Mouse (Mus musculus): ENCODE data around the gene Pnmal2. TPM values are rescaled to one million over a fixed set of nuclear protein-coding genes. Genes with fewer than 3 reads are reported as not detected.

Pnmal2 gene
- polyA plus RNA-seq, 1 experiment: not detected

DNA sequence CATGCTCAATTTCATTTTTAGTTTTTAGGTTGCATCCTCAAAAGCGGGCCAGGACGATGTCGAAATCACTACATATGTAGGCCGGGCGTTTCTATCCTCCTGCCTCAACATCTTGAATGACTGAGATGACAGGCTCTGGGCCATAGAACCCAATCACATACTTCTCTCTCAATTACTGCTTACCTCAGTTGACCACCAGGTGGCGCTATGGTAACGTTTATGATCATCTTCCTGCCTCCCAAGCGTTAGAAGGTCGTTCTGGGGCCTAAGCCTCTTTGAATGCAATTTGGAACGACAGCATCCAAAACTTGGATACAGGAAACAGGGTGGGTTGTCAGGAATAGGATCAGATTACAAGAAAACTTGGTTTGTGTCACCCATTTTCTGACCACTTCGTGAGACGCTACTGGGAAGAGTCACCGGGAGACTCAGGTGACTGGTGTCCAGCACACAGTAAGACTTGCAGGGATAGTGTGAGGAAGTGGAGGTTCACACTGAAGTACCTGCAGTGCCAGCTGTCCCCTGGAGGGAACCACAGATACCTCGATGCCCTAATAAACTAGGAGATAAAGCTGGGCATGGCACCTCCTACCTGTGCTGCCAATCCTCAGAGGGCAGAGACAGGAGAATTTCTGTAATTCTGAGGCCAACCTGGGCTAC is 12.4 kb upstream of the Pnmal2 start:
- 16% methylated on average over 14 of the region's 14 CpGs for WGBS
- Histone ChIP-seq H3K4me3 (ENCODE audit: insufficient read depth, low read depth, low read length) (no peak overlapping the region), H3K27ac (ENCODE audit: insufficient read depth, low read depth, low read length) (peak overlapping the region; percentile 98), H3K4me1 (ENCODE audit: control insufficient read depth, insufficient read depth, low read length) (peaks cover 15% of the 10 kb centered on the region)
- TF ChIP-seq CTCF (IDR thresholded peaks at IDR 0.05; ENCODE audit: insufficient read depth, low read depth, low read length) (0 out of 2 replicates have a peak, but pooled peaks have one; percentile 5), POLR2A (IDR thresholded peaks at IDR 0.05; ENCODE audit: insufficient read depth, low read depth, low read length) (no peak)

DNA sequence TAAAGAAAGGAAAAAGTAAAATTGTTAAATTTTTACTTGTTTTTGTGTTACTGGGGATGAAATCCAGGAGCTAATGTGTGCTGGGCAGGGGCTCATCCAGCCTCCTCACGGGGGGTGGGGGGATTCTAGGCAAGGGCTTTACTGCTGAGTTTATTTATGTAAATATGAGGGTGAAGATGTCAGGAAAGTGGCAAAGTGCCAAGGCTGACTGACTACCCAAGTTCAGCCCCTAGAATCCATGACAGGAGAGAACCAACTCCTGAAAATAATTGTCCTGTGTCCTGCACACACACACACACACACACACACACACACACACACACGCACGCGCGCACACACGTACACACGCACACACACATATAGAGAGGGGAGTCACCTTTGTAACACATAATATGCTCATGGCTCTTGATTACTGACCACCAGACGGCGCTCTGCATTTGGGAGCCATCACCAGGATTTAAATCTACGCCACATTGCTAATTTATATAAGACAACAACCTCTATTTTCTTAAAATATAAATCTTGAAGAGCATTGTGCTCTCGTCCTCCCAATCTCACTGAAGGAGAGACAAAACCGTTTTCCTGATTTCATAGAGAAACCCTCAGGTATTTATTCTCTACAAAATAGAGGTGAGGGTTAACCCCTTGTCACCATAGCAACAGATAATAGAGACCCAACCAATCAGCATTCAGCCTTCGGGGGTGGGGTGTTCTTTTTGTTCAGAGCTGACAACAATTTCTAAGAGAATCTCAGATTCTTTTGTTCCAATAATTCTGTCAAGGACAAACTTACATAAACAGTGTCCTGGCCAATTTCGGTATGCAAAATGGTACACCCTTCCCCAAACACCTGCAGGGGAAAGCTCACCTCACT is 11.5 kb upstream of the Pnmal2 start:
- TF ChIP-seq CTCF (IDR thresholded peaks at IDR 0.05; ENCODE audit: insufficient read depth, low read depth, low read length): peak; percentile 45; the same call in 1 of the 2 replicates
- no peak for TF ChIP-seq POLR2A (IDR thresholded peaks at IDR 0.05; ENCODE audit: insufficient read depth, low read depth, low read length)
- 19% methylated on average over 14 of the region's 14 CpGs for WGBS
- Histone ChIP-seq H3K27ac (ENCODE audit: insufficient read depth, low read depth, low read length) (peak overlapping the region; percentile 98), H3K4me3 (ENCODE audit: insufficient read depth, low read depth, low read length) (no peak overlapping the region), H3K4me1 (ENCODE audit: control insufficient read depth, insufficient read depth, low read length) (peaks cover 17% of the 10 kb centered on the region)

DNA sequence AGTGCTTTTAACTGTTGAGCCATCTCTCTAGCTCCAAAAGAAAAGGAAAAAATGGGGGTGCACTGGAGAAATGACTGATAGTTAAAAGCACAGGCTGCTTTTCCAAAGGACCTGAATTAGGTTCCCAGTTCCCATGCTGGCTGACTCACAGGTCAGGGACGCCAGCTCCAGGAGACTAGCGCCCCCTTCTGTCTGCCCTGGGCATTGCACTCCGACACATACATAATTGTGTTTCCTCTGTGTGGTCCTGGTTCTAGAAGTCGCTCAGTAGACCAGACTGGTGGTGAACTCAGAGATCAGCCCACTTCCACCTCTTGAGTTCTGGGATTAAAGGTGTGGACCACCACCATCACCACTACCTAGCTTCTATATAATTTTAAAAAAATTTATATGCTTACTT is 7.2 kb upstream of the Pnmal2 start:
- WGBS: 55% methylated on average over 4 of the region's 4 CpGs
- peak; percentile 70; the same call in 1 of the 2 replicates for TF ChIP-seq CTCF (IDR thresholded peaks at IDR 0.05; ENCODE audit: insufficient read depth, low read depth, low read length)
- TF ChIP-seq POLR2A (IDR thresholded peaks at IDR 0.05; ENCODE audit: insufficient read depth, low read depth, low read length): no peak
- H3K4me3 ChIP-seq (ENCODE audit: insufficient read depth, low read depth, low read length): no peak overlapping the region
- no peak overlapping the region for H3K27ac ChIP-seq (ENCODE audit: insufficient read depth, low read depth, low read length)
- H3K4me1 ChIP-seq (ENCODE audit: control insufficient read depth, insufficient read depth, low read length): peaks cover 33% of the 10 kb centered on the region

DNA sequence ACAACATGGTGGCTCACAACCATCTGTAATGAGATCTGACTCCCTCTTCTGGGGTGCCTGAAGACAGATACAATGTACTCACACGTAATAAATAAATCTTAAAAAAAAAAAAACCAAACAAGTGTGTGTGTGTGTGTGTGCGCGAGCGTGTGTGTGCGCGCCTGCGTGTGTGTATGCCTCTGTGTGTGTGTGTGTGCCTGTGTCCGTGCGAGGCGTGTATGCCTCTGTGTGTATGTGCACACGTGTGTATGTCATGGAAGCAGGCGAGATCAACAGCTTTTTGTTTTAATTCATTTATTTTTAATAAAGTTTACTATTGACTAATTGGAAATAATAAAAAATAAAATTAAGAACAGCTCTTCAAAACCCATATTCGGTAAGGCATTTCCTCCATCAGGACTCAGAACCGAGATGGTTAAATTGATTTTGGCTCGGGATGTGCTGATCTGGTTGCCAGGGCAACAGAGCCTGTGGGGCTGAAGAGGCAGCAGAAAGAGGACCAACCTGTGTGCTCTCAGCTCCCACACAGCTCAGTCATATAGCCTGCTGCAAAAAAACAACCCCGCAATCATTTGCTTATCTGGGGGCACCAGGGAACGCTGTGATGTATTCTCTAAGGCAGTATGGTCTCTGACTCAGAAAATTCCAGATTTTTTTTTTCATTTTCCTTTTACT is 6.2 kb upstream of the Pnmal2 start:
- no peak overlapping the region for H3K4me3 ChIP-seq (ENCODE audit: insufficient read depth, low read depth, low read length)
- H3K4me1 ChIP-seq (ENCODE audit: control insufficient read depth, insufficient read depth, low read length): peaks cover 31% of the 10 kb centered on the region
- peak overlapping the region; percentile 98 for H3K27ac ChIP-seq (ENCODE audit: insufficient read depth, low read depth, low read length)
- TF ChIP-seq POLR2A (IDR thresholded peaks at IDR 0.05; ENCODE audit: insufficient read depth, low read depth, low read length) (no peak), CTCF (IDR thresholded peaks at IDR 0.05; ENCODE audit: insufficient read depth, low read depth, low read length) (no peak)
- WGBS: 36% methylated on average over 17 of the region's 17 CpGs

DNA sequence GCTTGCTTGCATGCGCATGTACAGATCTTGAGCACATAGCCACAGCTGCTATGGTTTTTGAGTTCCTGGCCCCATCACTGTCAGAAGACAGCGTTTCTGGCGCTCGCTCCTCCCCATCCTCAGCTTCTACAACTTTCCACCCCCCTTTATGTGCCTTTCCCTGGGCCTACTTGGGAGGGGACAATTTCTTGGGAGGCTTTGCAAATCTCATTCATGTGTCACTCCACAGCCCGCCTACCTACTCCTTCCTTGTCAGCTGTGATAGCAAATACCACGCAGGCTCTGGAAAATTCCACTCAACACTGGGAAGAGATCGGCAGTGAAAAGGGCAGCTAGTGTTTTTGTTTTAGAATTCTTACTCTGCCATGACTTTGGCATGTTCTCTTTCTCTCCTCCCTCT is 4.2 kb upstream of the Pnmal2 start:
- WGBS: 21% methylated on average over 7 of the region's 7 CpGs
- Histone ChIP-seq H3K27ac (ENCODE audit: insufficient read depth, low read depth, low read length) (peak overlapping the region; percentile 98), H3K4me3 (ENCODE audit: insufficient read depth, low read depth, low read length) (no peak overlapping the region), H3K4me1 (ENCODE audit: control insufficient read depth, insufficient read depth, low read length) (peaks cover 38% of the 10 kb centered on the region)
- no peak for TF ChIP-seq POLR2A (IDR thresholded peaks at IDR 0.05; ENCODE audit: insufficient read depth, low read depth, low read length)
- TF ChIP-seq CTCF (IDR thresholded peaks at IDR 0.05; ENCODE audit: insufficient read depth, low read depth, low read length): no peak

DNA sequence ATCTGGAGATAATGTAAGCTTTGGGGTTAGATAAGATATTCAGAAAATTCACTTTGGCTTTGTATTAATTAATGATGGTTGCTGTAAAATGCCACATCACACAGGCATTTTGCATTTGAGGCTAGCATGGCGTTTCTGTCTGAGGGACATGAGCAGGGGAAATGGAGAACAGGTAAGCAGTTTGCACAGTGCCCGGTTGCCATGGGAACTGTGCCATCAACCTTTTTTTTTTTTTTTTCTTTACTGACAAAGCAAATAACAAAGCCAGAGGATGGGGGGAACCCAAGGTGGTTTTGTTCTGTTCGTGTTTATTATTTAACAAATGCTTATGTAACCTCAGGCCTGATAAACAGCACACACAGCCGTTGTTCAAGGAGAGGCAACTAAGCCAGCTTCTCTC is 1.6 kb upstream of the Pnmal2 start:
- 33% methylated on average over 4 of the region's 4 CpGs for WGBS
- peak overlapping the region; percentile 95 for H3K27ac ChIP-seq (ENCODE audit: insufficient read depth, low read depth, low read length)
- TF ChIP-seq POLR2A (IDR thresholded peaks at IDR 0.05; ENCODE audit: insufficient read depth, low read depth, low read length) (no peak), CTCF (IDR thresholded peaks at IDR 0.05; ENCODE audit: insufficient read depth, low read depth, low read length) (no peak)
- no peak overlapping the region for H3K4me3 ChIP-seq (ENCODE audit: insufficient read depth, low read depth, low read length)
- peaks cover 47% of the 10 kb centered on the region for H3K4me1 ChIP-seq (ENCODE audit: control insufficient read depth, insufficient read depth, low read length)

DNA sequence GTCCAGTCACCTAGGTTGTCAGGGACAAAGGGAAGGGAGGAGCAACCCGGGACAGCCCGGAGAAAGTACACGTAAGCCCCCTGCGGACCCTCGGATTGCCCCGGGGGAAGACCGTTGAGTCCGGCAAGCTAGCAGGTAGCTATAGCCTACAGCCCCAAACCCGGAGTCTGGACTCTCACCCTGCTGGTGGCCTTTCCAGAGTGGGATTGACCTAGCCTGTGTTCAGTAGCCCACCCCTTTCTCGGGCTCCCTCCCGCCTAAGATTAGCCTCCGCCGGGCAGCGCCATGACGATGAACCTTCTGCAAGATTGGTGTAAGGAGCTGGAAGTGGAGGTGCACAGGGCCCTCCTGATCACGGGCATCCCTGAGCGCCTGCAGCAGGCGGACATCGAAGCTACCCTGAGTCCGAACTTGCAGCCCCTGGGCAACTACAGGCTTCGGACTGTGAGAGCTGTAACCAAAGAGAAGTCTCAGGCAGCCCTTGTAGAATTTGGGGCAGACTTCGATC is 380 bp downstream of the Pnmal2 start:
- Histone ChIP-seq H3K4me3 (ENCODE audit: insufficient read depth, low read depth, low read length) (peak overlapping the region; percentile 97), H3K27ac (ENCODE audit: insufficient read depth, low read depth, low read length) (peak overlapping the region; percentile 99), H3K4me1 (ENCODE audit: control insufficient read depth, insufficient read depth, low read length) (peaks cover 54% of the 10 kb centered on the region)
- 3% methylated on average over 22 of the region's 22 CpGs for WGBS
- no peak for TF ChIP-seq POLR2A (IDR thresholded peaks at IDR 0.05; ENCODE audit: insufficient read depth, low read depth, low read length)
- no peak for TF ChIP-seq CTCF (IDR thresholded peaks at IDR 0.05; ENCODE audit: insufficient read depth, low read depth, low read length)

DNA sequence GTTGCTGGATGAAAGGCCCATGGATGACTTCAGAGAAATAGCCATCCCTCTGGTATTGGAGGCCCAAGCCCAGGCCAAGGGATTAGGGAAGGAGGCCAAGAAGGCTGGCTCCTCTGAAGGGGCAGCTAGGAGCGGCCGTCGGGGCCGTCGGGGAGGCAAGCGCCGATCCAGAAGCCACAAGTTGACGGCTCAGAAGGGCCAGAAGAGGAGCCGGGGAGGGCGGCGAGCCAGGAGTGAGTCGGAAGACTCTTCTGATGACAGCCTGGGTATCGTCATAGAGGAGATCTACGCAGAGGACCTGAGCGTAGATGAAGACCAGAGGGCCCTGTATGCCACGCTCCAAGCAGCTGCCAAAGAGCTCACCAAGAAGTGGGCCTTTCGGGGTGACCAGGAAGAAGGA is 937 bp downstream of the Pnmal2 start:
- H3K4me1 ChIP-seq (ENCODE audit: control insufficient read depth, insufficient read depth, low read length): peaks cover 53% of the 10 kb centered on the region

More for the DNA sequence above, 937 bp downstream of the Pnmal2 start:
- H3K27ac ChIP-seq (ENCODE audit: insufficient read depth, low read depth, low read length): peak overlapping the region; percentile 99
- no peak for TF ChIP-seq CTCF (IDR thresholded peaks at IDR 0.05; ENCODE audit: insufficient read depth, low read depth, low read length)
- TF ChIP-seq POLR2A (IDR thresholded peaks at IDR 0.05; ENCODE audit: insufficient read depth, low read depth, low read length): no peak
- H3K4me3 ChIP-seq (ENCODE audit: insufficient read depth, low read depth, low read length): peak overlapping the region; percentile 97
- WGBS: 15% methylated on average over 17 of the region's 17 CpGs
